Mouse (Mus musculus) hindbrain, embryonic 12.5 days (tissue): ENCODE data around the gene Zfp90. TPM values are rescaled to one million over a fixed set of nuclear protein-coding genes. Genes with fewer than 3 reads are reported as not detected.
"Not testable (repeated sequence)": the region's sequence is repeated elsewhere in the genome, so short reads cannot be mapped to it uniquely, and the experiment has no call there.

Source experiments
- ATAC-seq: fragments of 200-750 bp; cut with Nextera tagmentation; 2 replicates; pipeline ENCODE4 v1.8.0; 2017; ENCODE audit warnings: moderate TSS enrichment; ENCODE audit not compliant: low FRiP score
- H3K27ac ChIP-seq: fragments of 300-500 bp; sonication (generic); 2 replicates; pipeline ENCODE4 v1.5.1; 2016; ENCODE audit warnings: mild to moderate bottlenecking
- H3K27me3 ChIP-seq: fragments of 300-500 bp; sonication (generic); 2 replicates; pipeline ENCODE4 v1.6.1; 2016; ENCODE audit warnings: mild to moderate bottlenecking
- H3K36me3 ChIP-seq: fragments of 300-500 bp; sonication (generic); 2 replicates; pipeline ENCODE4 v1.6.1; 2016; ENCODE audit warnings: mild to moderate bottlenecking
- H3K4me1 ChIP-seq: fragments of 300-500 bp; sonication (generic); 2 replicates; pipeline ENCODE4 v1.6.1; 2016
- H3K4me2 ChIP-seq: fragments of 300-500 bp; sonication (generic); replicated peaks from 2 replicates; pipeline ENCODE4 v1.6.1; 2016; ENCODE audit warnings: mild to moderate bottlenecking
- H3K4me3 ChIP-seq: fragments of 300-500 bp; sonication (generic); 2 replicates; pipeline ENCODE4 v1.5.1; 2016; ENCODE audit warnings: mild to moderate bottlenecking
- H3K9ac ChIP-seq: fragments of 300-500 bp; sonication (generic); 2 replicates; pipeline ENCODE4 v1.6.1; 2016; ENCODE audit warnings: mild to moderate bottlenecking, moderate library complexity
- H3K9me3 ChIP-seq: fragments of 300-500 bp; sonication (generic); replicated peaks from 2 replicates; pipeline ENCODE4 v1.6.1; 2016; ENCODE audit warnings: mild to moderate bottlenecking
- WGBS: fragments of 180-500 bp; shearing (Covaris S2); methylation state at CpG from one replicate; pipeline ENCODE4 v1.1.7; 2016; 5-methylcytosine and 5-hydroxymethylcytosine counted together
- polyA plus RNA-seq: library from polyadenylated mRNA; unstranded; fragments of >200 nt; fragmentation: Nextera tagmentation; extraction: Ambion mirVana; gene quantifications from 2 replicates; pipeline ENCODE4 v1.2.1, GENCODE M21; 2016

Gene Zfp90
- polyA plus RNA-seq, 1 experiment from 2014 or later: 36.0 TPM

DNA sequence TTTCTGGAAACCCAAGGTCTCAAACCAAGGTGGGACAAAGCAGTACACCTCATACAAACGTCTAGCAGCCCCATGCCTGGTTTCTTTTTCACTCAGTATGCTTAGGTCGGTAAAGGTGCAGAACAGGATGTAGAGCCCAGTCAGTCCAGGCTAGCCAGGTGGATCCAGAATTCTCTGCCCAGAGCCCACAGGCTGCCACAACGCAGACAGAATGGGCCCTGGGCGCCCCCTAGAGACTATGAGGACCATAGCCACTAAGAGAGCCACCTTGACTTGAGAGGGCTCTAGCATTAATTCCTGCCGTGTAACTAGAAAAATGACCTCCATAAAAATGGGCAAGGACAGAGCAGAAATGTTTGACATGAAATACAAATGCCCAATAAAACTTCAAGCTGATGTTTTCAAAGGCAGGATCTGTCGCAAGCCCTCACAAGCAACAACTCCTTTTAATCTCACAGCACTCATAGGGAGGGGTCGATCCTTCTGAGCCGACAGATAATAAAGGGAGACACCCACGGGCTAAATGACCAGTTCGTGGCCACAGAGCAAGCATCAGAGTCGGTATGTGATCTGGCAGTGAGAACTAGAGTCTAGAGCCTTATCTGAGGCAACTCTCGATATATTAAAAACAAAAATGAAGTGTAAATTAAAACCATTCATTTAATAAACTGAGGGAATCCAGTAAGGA lies 11.7 kb upstream of the Zfp90 start:
- 49% methylated on average over 12 of the region's 12 CpGs for WGBS
- no peak for ATAC-seq

DNA sequence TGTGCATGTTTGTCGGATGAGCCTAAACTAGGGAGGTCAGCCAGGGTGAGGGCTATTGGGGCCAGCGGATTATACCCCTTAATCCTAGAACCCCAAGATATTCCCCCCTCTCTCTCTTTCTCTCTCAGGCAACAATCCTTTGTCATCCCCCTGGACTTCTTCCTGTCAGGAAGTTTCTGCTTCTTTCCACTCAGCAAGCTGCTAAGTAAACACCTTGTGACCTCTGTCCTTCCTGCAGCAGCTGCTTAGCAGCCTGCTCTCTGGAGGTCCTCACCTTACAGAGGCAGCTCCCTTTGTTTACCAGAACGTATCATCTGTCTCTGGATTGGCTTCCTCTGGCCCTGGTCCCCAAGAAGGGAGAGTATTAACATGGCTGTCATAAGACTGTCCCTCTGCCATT lies 10.3 kb upstream of the Zfp90 start:
- no peak overlapping the region for H3K9ac ChIP-seq
- peaks cover 9% of the 10 kb centered on the region for H3K4me1 ChIP-seq
- H3K36me3 ChIP-seq: no peaks in the 10 kb centered on the region
- H3K4me3 ChIP-seq: no peak overlapping the region
- H3K4me2 ChIP-seq: no peak overlapping the region
- 44% methylated on average over 3 of the region's 3 CpGs for WGBS
- no peak for ATAC-seq
- H3K27ac ChIP-seq: no peak overlapping the region
- H3K9me3 ChIP-seq: no peaks in the 10 kb centered on the region
- no peaks in the 10 kb centered on the region for H3K27me3 ChIP-seq

More for the DNA sequence above, 11.7 kb upstream of the Zfp90 start:
- Histone ChIP-seq H3K4me2 (no peak overlapping the region), H3K27me3 (no peaks in the 10 kb centered on the region), H3K36me3 (no peaks in the 10 kb centered on the region), H3K9ac (no peak overlapping the region), H3K4me3 (no peak overlapping the region), H3K9me3 (no peaks in the 10 kb centered on the region), H3K27ac (no peak overlapping the region), H3K4me1 (peaks cover 9% of the 10 kb centered on the region)

DNA sequence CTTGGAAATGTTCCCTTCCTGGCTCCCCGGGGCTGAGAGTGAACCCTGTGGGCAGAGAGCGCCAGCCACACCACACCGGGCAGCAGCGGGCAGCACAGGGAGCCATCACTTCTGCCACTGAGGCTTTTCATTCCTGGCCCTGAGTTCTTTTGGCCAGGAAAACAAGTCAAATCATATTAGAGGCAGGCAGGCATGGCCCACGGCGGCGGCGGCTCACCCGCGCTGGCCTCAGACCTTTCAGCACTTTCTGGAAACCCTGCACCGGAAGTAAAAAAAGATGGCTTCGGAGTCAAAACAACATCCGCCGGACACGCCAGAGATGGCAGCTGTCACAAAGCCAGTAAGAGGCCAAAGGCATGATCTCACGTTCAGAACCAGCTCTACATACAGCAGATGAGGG lies 9.3 kb upstream of the Zfp90 start:
- Histone ChIP-seq H3K27ac (0 out of 2 replicates have a peak overlapping the region, but pooled peaks have one; percentile 40), H3K4me2 (0 out of 2 replicates have a peak overlapping the region, but pooled peaks have one; percentile 8), H3K4me1 (peaks cover 9% of the 10 kb centered on the region), H3K27me3 (no peaks in the 10 kb centered on the region), H3K4me3 (no peak overlapping the region), H3K36me3 (no peaks in the 10 kb centered on the region), H3K9me3 (no peaks in the 10 kb centered on the region), H3K9ac (no peak overlapping the region; the same call in 1 of the 2 replicates)
- 55% methylated on average over 16 of the region's 16 CpGs for WGBS
- ATAC-seq: no peak

DNA sequence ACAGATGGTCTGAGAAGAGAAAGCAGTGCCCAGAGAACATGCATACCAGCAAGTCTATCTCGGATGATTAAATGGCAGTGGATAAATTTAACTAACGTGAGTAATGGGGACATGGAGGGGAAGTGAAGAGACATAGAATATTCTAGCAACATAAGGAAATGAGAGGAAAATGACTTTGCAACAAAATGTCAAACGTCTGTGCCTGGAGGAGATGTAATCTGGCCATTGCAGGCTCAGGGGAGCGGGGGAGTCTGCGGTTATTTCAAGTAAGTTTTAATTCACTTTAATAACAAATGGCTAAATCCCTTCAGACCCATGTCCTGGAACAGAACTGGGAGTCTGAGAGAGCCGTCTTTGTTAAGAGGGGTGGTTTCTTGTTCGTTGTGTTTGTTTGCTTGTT lies 5.1 kb upstream of the Zfp90 start:
- WGBS: 69% methylated on average over 7 of the region's 7 CpGs
- no peak overlapping the region for H3K4me2 ChIP-seq
- H3K27me3 ChIP-seq: no peaks in the 10 kb centered on the region
- H3K4me1 ChIP-seq: peaks cover 7% of the 10 kb centered on the region
- H3K9ac ChIP-seq: no peak overlapping the region
- H3K27ac ChIP-seq: no peak overlapping the region
- H3K9me3 ChIP-seq: no peaks in the 10 kb centered on the region
- no peak overlapping the region for H3K4me3 ChIP-seq
- no peaks in the 10 kb centered on the region for H3K36me3 ChIP-seq
- no peak for ATAC-seq

DNA sequence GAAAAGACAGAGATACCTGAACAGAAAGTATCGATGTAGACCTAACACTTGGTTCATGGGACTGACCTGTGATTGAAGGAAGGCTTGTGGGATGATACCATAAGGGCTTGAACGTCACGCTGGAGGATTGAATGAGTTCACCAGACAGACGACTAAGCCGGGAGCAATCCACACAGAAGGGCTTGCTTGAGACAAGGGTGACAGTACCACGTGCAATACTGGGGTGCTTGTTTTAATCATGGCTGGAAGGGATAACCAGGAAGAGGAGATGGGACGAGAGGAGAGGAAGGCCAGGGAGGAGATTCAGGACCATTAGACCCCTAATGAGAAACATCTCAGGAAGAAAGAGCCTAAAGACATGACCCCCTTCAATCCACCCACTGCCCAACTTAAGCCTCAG lies 4.6 kb upstream of the Zfp90 start:
- Histone ChIP-seq H3K4me3 (no peak overlapping the region), H3K9me3 (no peaks in the 10 kb centered on the region), H3K4me1 (0 out of 2 replicates have a peak, but pooled peaks cover 3% of the 10 kb centered on the region), H3K27ac (no peak overlapping the region), H3K36me3 (no peaks in the 10 kb centered on the region), H3K4me2 (no peak overlapping the region), H3K27me3 (no peaks in the 10 kb centered on the region), H3K9ac (no peak overlapping the region)
- WGBS: 80% methylated on average over 7 of the region's 7 CpGs
- ATAC-seq: no peak

DNA sequence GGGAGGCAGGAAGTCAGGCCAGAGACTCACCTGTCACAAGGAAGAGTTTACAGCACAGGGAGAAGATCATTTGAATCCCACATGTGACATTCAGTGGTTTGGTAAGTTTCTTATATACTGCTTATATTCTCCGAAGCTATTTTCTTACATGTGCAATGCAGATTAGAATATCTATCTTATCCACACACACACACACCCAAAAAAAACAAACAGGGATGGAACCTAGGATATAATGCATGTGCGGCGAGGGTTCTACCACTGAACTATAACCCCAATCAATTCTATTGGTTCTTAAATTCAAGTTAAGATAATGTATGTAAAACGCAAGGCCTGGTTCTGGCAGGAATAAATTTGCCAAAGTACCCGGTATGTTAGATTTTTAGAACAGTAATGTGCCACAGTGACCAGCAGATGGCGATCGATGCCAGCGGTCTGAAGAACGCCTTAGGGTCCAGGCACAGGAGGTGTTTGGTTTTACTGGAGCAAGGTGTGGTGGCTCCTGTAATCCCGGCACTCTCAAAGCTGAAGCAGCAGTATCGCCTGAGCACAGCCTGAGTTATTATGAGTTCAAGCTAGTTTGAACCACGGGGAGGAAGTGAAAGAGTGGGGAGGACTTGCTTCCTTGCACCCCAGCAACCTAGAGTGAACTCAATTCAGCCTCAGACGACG lies 3.2 kb upstream of the Zfp90 start:
- Histone ChIP-seq H3K27ac (no peak overlapping the region), H3K27me3 (no peaks in the 10 kb centered on the region), H3K4me1 (peaks cover 13% of the 10 kb centered on the region), H3K9ac (no peak overlapping the region), H3K9me3 (no peaks in the 10 kb centered on the region), H3K36me3 (no peaks in the 10 kb centered on the region), H3K4me2 (no peak overlapping the region), H3K4me3 (no peak overlapping the region)
- ATAC-seq: no peak
- WGBS: 26% methylated on average over 14 of the region's 14 CpGs

DNA sequence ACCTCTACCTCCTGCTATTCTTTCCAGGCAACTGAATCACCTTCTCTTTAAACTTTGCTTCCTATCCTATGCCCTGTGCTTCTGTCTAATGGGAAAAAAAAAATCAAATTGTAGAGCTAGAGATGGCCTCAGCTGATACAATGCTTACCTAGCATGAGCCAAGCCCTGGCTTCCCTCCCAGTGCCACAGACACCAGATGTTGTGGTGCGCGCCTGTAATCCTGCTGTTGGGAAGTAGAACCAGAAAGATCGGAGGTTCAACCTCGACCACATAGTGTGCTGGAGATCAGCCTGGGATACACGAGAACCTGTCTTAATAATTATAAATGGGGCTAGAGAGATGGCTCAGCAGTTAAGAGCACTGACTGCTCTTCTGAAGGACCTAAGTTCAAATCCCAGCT lies 2.6 kb downstream of the Zfp90 start:
- peaks cover 56% of the 10 kb centered on the region for H3K36me3 ChIP-seq
- peaks cover 13% of the 10 kb centered on the region for H3K4me1 ChIP-seq
- 96% methylated on average over 5 of the region's 5 CpGs for WGBS
- H3K27ac ChIP-seq: no peak overlapping the region
- ATAC-seq: no peak
- H3K27me3 ChIP-seq: no peaks in the 10 kb centered on the region
- H3K9me3 ChIP-seq: peaks cover 37% of the 10 kb centered on the region
- no peak overlapping the region for H3K4me3 ChIP-seq
- no peak overlapping the region for H3K9ac ChIP-seq
- H3K4me2 ChIP-seq: no peak overlapping the region

DNA sequence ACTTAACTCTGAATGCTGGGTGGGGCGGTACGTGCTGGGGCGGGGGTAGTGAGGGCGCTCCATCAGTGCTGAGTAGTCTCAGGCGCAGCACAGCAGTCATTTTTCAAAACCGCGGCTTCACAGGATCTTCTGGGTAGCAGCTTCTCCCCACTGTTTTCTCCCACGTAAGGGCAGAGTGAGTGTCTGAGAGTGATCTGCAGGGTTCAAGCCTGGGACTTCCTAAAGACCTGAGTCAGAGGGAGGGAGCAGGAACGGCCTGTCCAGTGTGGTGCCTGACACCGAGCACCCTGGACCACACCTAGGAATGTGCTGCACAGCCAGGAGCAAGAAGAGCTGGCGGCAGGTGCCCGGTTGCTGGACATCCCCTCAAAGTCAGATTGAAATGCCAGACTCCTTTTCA lies 16.0 kb downstream of the Zfp90 start:
- no peak overlapping the region for H3K4me2 ChIP-seq
- WGBS: 34% methylated on average over 12 of the region's 12 CpGs

DNA sequence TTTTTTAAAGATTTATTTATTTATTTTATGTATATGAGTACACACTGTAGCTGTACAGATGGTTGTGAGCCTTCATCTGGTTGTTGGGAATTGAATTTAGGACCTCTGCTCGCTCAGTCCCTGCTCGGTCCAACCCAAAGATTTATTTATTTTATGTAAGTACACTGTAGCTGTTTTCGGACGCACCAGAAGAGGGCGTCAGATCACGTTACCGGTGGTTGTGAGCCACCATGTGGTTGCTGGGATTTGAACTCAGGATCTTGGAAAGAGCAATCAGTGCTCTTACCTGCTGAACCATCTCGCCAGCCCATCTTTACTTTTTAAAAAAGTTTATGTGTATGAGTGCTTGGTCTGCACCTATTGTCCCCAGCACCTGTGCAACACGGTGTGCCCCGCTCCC lies 16.8 kb downstream of the Zfp90 start:
- peaks cover 13% of the 10 kb centered on the region for H3K36me3 ChIP-seq
- H3K4me1 ChIP-seq, H3K9ac ChIP-seq, H3K4me3 ChIP-seq, H3K27ac ChIP-seq, H3K4me2 ChIP-seq, ATAC-seq: not testable (repeated sequence)
- peaks cover 12% of the 10 kb centered on the region for H3K27me3 ChIP-seq
- 60% methylated on average over 10 of the region's 10 CpGs for whole genome bisulfite sequencing
- peaks cover 11% of the 10 kb centered on the region for H3K9me3 ChIP-seq

More for the DNA sequence above, 16.0 kb downstream of the Zfp90 start:
- Histone ChIP-seq H3K36me3 (peaks cover 21% of the 10 kb centered on the region), H3K27ac (no peak overlapping the region), H3K27me3 (peaks cover 12% of the 10 kb centered on the region), H3K9me3 (peaks cover 19% of the 10 kb centered on the region), H3K4me3 (no peak overlapping the region), H3K9ac (no peak overlapping the region), H3K4me1 (no peaks in the 10 kb centered on the region)
- no peak for ATAC-seq

DNA sequence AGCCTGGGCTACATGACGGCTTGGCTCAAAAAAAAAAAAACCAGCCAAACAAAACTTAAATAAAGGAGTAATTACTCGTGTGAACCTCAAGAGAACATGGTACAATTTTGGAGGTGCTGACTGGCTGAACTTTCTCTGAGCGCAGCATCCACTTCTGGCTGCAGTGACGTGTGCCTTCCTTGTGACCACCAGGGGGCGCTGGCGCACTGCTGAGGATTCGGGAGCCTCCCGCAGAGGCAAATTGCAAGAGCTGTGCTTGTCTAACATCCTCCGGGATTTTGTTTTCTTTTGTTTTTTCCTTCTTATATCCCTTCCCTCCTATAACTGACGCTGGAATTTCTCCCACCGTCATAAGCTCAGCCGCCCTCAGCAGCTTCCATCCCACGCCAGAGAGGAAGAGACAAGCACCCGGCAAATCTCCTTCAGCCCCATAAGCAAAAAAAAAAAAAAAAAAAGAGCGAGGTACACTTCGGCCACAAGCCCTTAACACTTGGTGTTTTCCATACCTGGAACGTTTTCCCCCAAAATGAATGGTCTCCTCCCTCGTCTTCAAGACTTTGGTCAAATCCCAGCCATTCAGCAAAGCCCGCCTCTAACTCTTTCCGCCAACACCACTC lies 17.9 kb downstream of the Zfp90 start:
- Histone ChIP-seq H3K27ac (no peak overlapping the region), H3K27me3 (peaks cover 12% of the 10 kb centered on the region), H3K9ac (0 out of 2 replicates have a peak overlapping the region, but pooled peaks have one; percentile 32), H3K4me1 (no peaks in the 10 kb centered on the region), H3K9me3 (peaks cover 1% of the 10 kb centered on the region; the same call in 1 of the 2 replicates), H3K4me2 (peak overlapping the region; percentile 52), H3K4me3 (peak overlapping the region; percentile 19), H3K36me3 (peaks cover 1% of the 10 kb centered on the region; the same call in 1 of the 2 replicates)
- ATAC-seq: 0 out of 2 replicates have a peak, but pooled peaks have one; percentile 46
- WGBS: 10% methylated on average over 20 of the region's 20 CpGs

DNA sequence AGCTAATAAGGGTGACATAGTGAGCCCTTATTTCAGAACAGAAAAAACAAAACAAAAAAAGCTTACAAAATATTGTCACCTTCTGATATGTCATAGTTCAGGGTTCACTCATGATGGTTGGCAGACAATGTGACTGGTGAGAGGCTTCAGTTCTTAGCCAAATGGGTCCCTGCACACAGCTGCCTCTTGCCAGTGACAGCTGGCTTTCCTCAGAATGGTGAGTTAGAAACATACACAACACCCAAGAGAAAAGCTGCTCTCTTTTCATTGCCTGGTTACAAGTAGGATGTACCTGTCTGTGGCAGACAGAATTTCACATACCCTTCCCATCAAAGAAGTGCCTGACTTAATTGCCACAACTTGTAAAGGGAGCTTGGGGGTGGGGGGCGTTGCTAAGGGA lies 18.5 kb downstream of the Zfp90 start:
- Histone ChIP-seq H3K9me3 (no peaks in the 10 kb centered on the region), H3K4me2 (no peak overlapping the region), H3K4me3 (no peak overlapping the region), H3K27me3 (peaks cover 12% of the 10 kb centered on the region), H3K9ac (no peak overlapping the region), H3K27ac (no peak overlapping the region), H3K4me1 (no peaks in the 10 kb centered on the region), H3K36me3 (no peaks in the 10 kb centered on the region)
- no peak for ATAC-seq
- WGBS: 50% methylated on average over 1 of the region's 1 CpGs

DNA sequence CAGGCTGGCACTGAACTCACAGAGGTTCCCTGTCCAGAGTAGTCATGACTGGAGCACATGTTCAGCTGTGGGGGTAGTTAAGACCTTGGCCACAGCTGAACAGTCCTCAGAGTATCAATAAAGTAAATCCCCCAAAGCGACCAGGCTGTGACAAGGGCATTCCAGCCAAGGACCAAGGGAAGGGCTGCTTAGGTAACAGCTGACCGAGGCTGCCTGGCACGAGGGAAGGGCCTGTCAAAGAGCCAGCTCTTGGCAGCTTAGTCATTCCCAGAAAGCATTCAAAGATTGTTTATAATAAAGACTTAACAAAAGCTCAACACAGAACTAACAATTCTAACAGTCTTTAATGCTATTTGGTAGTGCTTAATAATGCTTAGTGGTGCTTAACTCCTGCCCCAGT lies 22.7 kb downstream of the Zfp90 start:
- Histone ChIP-seq H3K9ac (no peak overlapping the region), H3K4me3 (no peak overlapping the region), H3K9me3 (no peaks in the 10 kb centered on the region), H3K27me3 (no peaks in the 10 kb centered on the region), H3K4me1 (no peaks in the 10 kb centered on the region), H3K36me3 (no peaks in the 10 kb centered on the region), H3K4me2 (no peak overlapping the region), H3K27ac (no peak overlapping the region)
- ATAC-seq: no peak
- 82% methylated on average over 3 of the region's 3 CpGs for WGBS
